In the genomic region with DNA sequence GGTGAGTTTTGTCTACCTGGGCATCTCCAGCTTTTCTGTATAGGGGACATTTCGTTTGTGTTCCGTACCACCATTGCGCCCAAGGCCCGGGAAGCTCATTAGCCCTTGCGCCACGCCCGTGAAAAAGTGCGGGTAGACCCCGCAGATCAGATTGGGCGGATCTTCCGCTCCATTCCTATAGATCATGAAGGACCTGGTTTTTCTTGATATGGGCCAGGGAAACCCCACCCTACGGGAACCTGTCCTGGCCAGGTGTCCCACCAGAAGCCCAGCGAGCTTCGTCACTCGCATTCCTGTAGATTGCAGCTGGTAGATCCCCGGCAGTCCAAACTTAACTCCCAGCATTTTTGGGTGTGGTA, we compare ENCODE assay signal across 11 mouse cellular contexts. TPM values are rescaled to one million over a fixed set of nuclear protein-coding genes. Genes with fewer than 3 reads are reported as not detected.
A peak's percentile ranks its signal among the peaks of the same experiment; 100 is the strongest.
DNase-seq lines count a peak whose midpoint lies in the region; ATAC-seq and TF ChIP-seq lines count a peak whose summit lies in the region.
"Had no signal": no experiment of that assay in that cellular context is flagged by ENCODE, and none has a peak within 500 bp of the region (broad histone marks: within the 10 kb centered on the region; RNA-seq: fewer than 3 reads in every experiment).

No protein-coding gene starts in this region.

- H3K4me2 ChIP-seq in kidney, embryonic 15.5 days = peak overlapping the region; percentile 97
- H3K4me2 ChIP-seq in embryonic facial prominence, embryonic 14.5 days (ENCODE audit: low read depth, low read length) = peak overlapping the region; percentile 91
- H3K4me2 ChIP-seq in limb, embryonic 13.5 days (replicated peaks) = peak overlapping the region; percentile 92

- WGBS in kidney, embryonic 15.5 days = 2% methylated on average over 16 of the region's 16 CpGs
- whole genome bisulfite sequencing in kidney, adult 2 months = 10% methylated on average over 16 of the region's 16 CpGs
- WGBS in embryonic facial prominence, embryonic 14.5 days = 2% methylated on average over 16 of the region's 16 CpGs
- WGBS in limb, embryonic 13.5 days = 2% methylated on average over 16 of the region's 16 CpGs

- H3K4me3 ChIP-seq in kidney, embryonic 15.5 days (replicated peaks) = peak overlapping the region; percentile 53; the same call in 1 of the 2 replicates
- H3K4me3 ChIP-seq in kidney, adult 2 months (ENCODE audit: insufficient read depth, low read depth, low read length) = no peak overlapping the region
- peak overlapping the region; percentile 28 to 58 for H3K4me3 ChIP-seq in ES-E14 (ENCODE audit: insufficient read depth in 1 of 2, low read depth in 1 of 2, low read length in 2 of 2, poor library complexity in 1 of 2, severe bottlenecking in 1 of 2)
- peak overlapping the region; percentile 64 for H3K4me3 ChIP-seq in embryonic facial prominence, embryonic 14.5 days (ENCODE audit: low read depth, low read length)
- 0 out of 2 replicates have a peak overlapping the region, but pooled peaks have one; percentile 61 for H3K4me3 ChIP-seq in limb, embryonic 13.5 days
- H3K4me3 ChIP-seq: heart, adult 2 months had no signal

- ATAC-seq in kidney, embryonic 15.5 days (replicated peaks; ENCODE audit: low FRiP score) = no peak
- no peak for ATAC-seq in embryonic facial prominence, embryonic 14.5 days (ENCODE audit: low read depth)
- ATAC-seq in limb, embryonic 13.5 days (ENCODE audit: low FRiP score, low read depth) = no peak

- no peak for DNase-seq in kidney, adult 2 months
- no peak for DNase-seq in ES-E14 (ENCODE audit: low read depth, low spot score)
- no peak for DNase-seq in embryonic facial prominence, embryonic 14.5 days (ENCODE audit: low spot score)
- DNase-seq in left cerebral cortex, adult 9 months (ENCODE audit: low spot score in 2 of 2) = no peak
- DNase-seq in layer of hippocampus, postnatal 36 days = no peak
- DNase-seq: cerebellum, adult 9-11 months had no signal

- H3K27ac ChIP-seq in kidney, embryonic 15.5 days = no peak overlapping the region
- H3K27ac ChIP-seq in kidney, adult 2 months (ENCODE audit: insufficient read depth, low read depth, low read length) = no peak overlapping the region
- H3K27ac ChIP-seq in ES-E14 (ENCODE audit: insufficient read depth, low read depth, low read length, poor library complexity, severe bottlenecking) = peak overlapping the region; percentile 54; the same call in 1 of the 2 replicates
- no peak overlapping the region for H3K27ac ChIP-seq in embryonic facial prominence, embryonic 14.5 days (replicated peaks; ENCODE audit: low read depth, low read length)
- no peak overlapping the region for H3K27ac ChIP-seq in limb, embryonic 13.5 days
- H3K27ac ChIP-seq: heart, adult 2 months; liver, embryonic 14.5 days; neural tube, embryonic 12.5 days had no signal

- no peak for TF ChIP-seq CTCF in kidney, adult 2 months (conservative IDR thresholded peaks at IDR 0.05; ENCODE audit: insufficient read depth, insufficient read length, low read depth, low read length)

- H3K27me3 ChIP-seq in kidney, embryonic 15.5 days = peaks cover 81% of the 10 kb centered on the region
- H3K27me3 ChIP-seq in kidney, adult 2 months (replicated peaks; ENCODE audit: control insufficient read depth, insufficient read depth, low read length) = peaks cover 7% of the 10 kb centered on the region
- H3K27me3 ChIP-seq in embryonic facial prominence, embryonic 14.5 days (replicated peaks; ENCODE audit: control insufficient read depth, insufficient read depth, low read length) = peaks cover 85% of the 10 kb centered on the region
- peaks cover 78% of the 10 kb centered on the region for H3K27me3 ChIP-seq in limb, embryonic 13.5 days

- no peak for TF ChIP-seq POLR2A in kidney, adult 2 months (IDR thresholded peaks at IDR 0.05; ENCODE audit: low read depth, low read length)

- H3K36me3 ChIP-seq in kidney, embryonic 15.5 days = no peaks in the 10 kb centered on the region
- no peaks in the 10 kb centered on the region for H3K36me3 ChIP-seq in kidney, adult 2 months (ENCODE audit: control insufficient read depth, insufficient read depth, low read length)
- H3K36me3 ChIP-seq in ES-E14 (ENCODE audit: control insufficient read depth, insufficient read depth, low read length, poor library complexity, severe bottlenecking) = no peaks in the 10 kb centered on the region
- H3K36me3 ChIP-seq in embryonic facial prominence, embryonic 14.5 days (ENCODE audit: control insufficient read depth, insufficient read depth, low read length) = no peaks in the 10 kb centered on the region
- no peaks in the 10 kb centered on the region for H3K36me3 ChIP-seq in limb, embryonic 13.5 days
- H3K36me3 ChIP-seq: neural tube, embryonic 12.5 days had no signal

- H3K9me3 ChIP-seq in kidney, embryonic 15.5 days (replicated peaks) = no peaks in the 10 kb centered on the region
- H3K9me3 ChIP-seq in ES-E14 (ENCODE audit: control insufficient read depth, insufficient read depth, low read depth, low read length) = no peaks in the 10 kb centered on the region
- no peaks in the 10 kb centered on the region for H3K9me3 ChIP-seq in embryonic facial prominence, embryonic 14.5 days (ENCODE audit: control insufficient read depth, low read length)
- H3K9me3 ChIP-seq in limb, embryonic 13.5 days = no peaks in the 10 kb centered on the region
- H3K9me3 ChIP-seq: neural tube, embryonic 12.5 days had no signal

- H3K4me1 ChIP-seq in kidney, embryonic 15.5 days = peaks cover 32% of the 10 kb centered on the region
- no peaks in the 10 kb centered on the region for H3K4me1 ChIP-seq in kidney, adult 2 months (ENCODE audit: control insufficient read depth, insufficient read depth, low read length)
- H3K4me1 ChIP-seq in ES-E14 (ENCODE audit: control insufficient read depth in 2 of 2, insufficient read depth in 2 of 2, low read length in 2 of 2, poor library complexity in 1 of 2) = peaks cover 0 to 3% of the 10 kb centered on the region in 2 experiments; a peak in 1 of 4 replicates
- peaks cover 12% of the 10 kb centered on the region for H3K4me1 ChIP-seq in embryonic facial prominence, embryonic 14.5 days (ENCODE audit: control insufficient read depth, insufficient read depth, low read length)
- H3K4me1 ChIP-seq in limb, embryonic 13.5 days = peaks cover 26% of the 10 kb centered on the region

- in situ Hi-C loops in ES-E14 (cut with MboI; ENCODE audit: low sequenced_read_pairs in 2 of 2, unreplicated experiment in 2 of 2) = loop anchor here (5.0 kb wide), 1 partner anchor 489 kb away; a partner anchor contains a TSS

- H3K9ac ChIP-seq in kidney, embryonic 15.5 days = no peak overlapping the region
- H3K9ac ChIP-seq in ES-E14 (ENCODE audit: insufficient read depth, low read depth, low read length, poor library complexity, severe bottlenecking) = peak overlapping the region; percentile 68; the same call in 1 of the 2 replicates
- H3K9ac ChIP-seq in embryonic facial prominence, embryonic 14.5 days (ENCODE audit: low read depth, low read length) = no peak overlapping the region
- H3K9ac ChIP-seq in limb, embryonic 13.5 days = no peak overlapping the region
- H3K9ac ChIP-seq: liver, embryonic 14.5 days; neural tube, embryonic 12.5 days had no signal

TF ChIP-seq in ES-E14, 5 proteins besides CTCF, POLR2A, EP300 and RAD21:
- TF ChIP-seq CHD2 (IDR thresholded peaks at IDR 0.05; ENCODE audit: low read depth, low read length) (no peak), HCFC1 (IDR thresholded peaks at IDR 0.05; ENCODE audit: borderline replicate concordance, insufficient read depth, low read length) (no peak), ZC3H11A (IDR thresholded peaks at IDR 0.05; ENCODE audit: borderline replicate concordance, low read depth, low read length) (no peak), MAFK (IDR thresholded peaks at IDR 0.05; ENCODE audit: insufficient read depth, low read depth, low read length) (no peak), ZNF384 (IDR thresholded peaks at IDR 0.05; ENCODE audit: low read depth, low read length) (no peak)

RNA-seq across cellular contexts. Expression of a gene that starts 1.1 kb away (rescaled TPM):
- polyA plus RNA-seq in kidney, embryonic 15.5 days (2015; fragmentation: Nextera tagmentation; extraction: Ambion mirVana) = 1.7 and 2.0 TPM in 2 replicates
- polyA plus RNA-seq in kidney, adult 2 months (2012; rRNA removed) = 0.07 and 0.16 TPM in 2 replicates
- 40.8 and 43.7 TPM in 2 replicates for total RNA-seq in ES-E14 (2012; rRNA removed)
- polyA plus RNA-seq in embryonic facial prominence, embryonic 14.5 days (2014; fragmentation: Nextera tagmentation; extraction: Ambion mirVana) = 2.4 and 2.5 TPM in 2 replicates
- 3.8 and 4.1 TPM in 2 replicates for polyA plus RNA-seq in limb, embryonic 13.5 days (2015; fragmentation: Nextera tagmentation; extraction: Ambion mirVana)
- 1 to 10 TPM; 3.7 to 6.1 TPM for total RNA-seq in layer of hippocampus, postnatal 36 days (2021)
